Mouse (Mus musculus) olfactory bulb, adult 2 months (tissue): ENCODE measurements around the gene Rtn2. TPM values are rescaled to one million over a fixed set of nuclear protein-coding genes. Genes with fewer than 3 reads are reported as not detected.

ENCODE experiments used
- H3K27ac ChIP-seq: fragments of 200-500 bp; 2 replicates; pipeline ENCODE4 v1.5.1; 2012; ENCODE audit warnings: low read depth, low read length; ENCODE audit not compliant: insufficient read depth
- H3K4me1 ChIP-seq: fragments of 200-500 bp; 2 replicates; pipeline ENCODE4 v1.6.1; 2012; ENCODE audit warnings: low read length; ENCODE audit not compliant: control insufficient read depth, insufficient read depth
- H3K4me3 ChIP-seq: fragments of 200-500 bp; 2 replicates; pipeline ENCODE4 v1.5.1; 2012; ENCODE audit warnings: mild to moderate bottlenecking, low read depth, low read length, moderate library complexity; ENCODE audit not compliant: insufficient read depth
- CTCF ChIP-seq: fragments of 200-500 bp; IDR thresholded peaks from 2 replicates; pipeline ENCODE4 v1.5.1; 2012; ENCODE audit warnings: low read depth, mild to moderate bottlenecking, low read length, moderate library complexity; ENCODE audit not compliant: insufficient read depth
- POLR2A ChIP-seq: fragments of 200-500 bp; IDR thresholded peaks from 2 replicates; pipeline ENCODE4 v1.6.1; 2012; ENCODE audit warnings: mild to moderate bottlenecking, low read depth, low read length, moderate library complexity; ENCODE audit not compliant: insufficient read depth
- WGBS: fragments of 180-500 bp; shearing (Covaris S2); methylation state at CpG from one replicate; pipeline ENCODE4 v1.1.7; 2018; 5-methylcytosine and 5-hydroxymethylcytosine counted together
- polyA plus RNA-seq: library from polyadenylated mRNA; stranded (reverse); fragments of >200 nt; gene quantifications from 2 replicates; pipeline ENCODE4 v1.2.4, GENCODE M21; 2012; ENCODE audit warnings: low replicate concordance; ENCODE audit not compliant: missing spikeins, insufficient read depth, insufficient read length

Rtn2 gene
- polyA plus RNA-seq, 1 experiment: not detected

- Histone ChIP-seq H3K27ac (0 out of 2 replicates have a peak overlapping the region, but pooled peaks have one; percentile 4), H3K4me1 (peaks cover 16% of the 10 kb centered on the region), H3K4me3 (peak overlapping the region; percentile 20)
- WGBS: 9% methylated on average over 20 of the region's 20 CpGs
- TF ChIP-seq POLR2A: no peak
- TF ChIP-seq CTCF: no peak
Measured at GRCm38 (mm10) chr7:19290969-19291596, 8.7 kb downstream of the Rtn2 start.

GRCm38 (mm10) chr7:19295503-19296185 is 13.2 kb downstream of the Rtn2 start:
- peak overlapping the region; percentile 32 for H3K4me3 ChIP-seq
- WGBS: 14% methylated on average over 21 of the region's 22 CpGs
- H3K27ac ChIP-seq: no peak overlapping the region
- peaks cover 12% of the 10 kb centered on the region for H3K4me1 ChIP-seq
- peak; percentile 94 for TF ChIP-seq CTCF
- no peak for TF ChIP-seq POLR2A

GRCm38 (mm10) chr7:19297034-19297433 is 14.6 kb downstream of the Rtn2 start:
- WGBS: 89% methylated on average over 6 of the region's 6 CpGs
- TF ChIP-seq CTCF (no peak), POLR2A (no peak)
- no peak overlapping the region for H3K4me3 ChIP-seq

GRCm38 (mm10) chr7:19297794-19298193 is 15.4 kb downstream of the Rtn2 start:
- no peak overlapping the region for H3K4me3 ChIP-seq
- TF ChIP-seq CTCF: no peak
- TF ChIP-seq POLR2A: no peak
- WGBS: 86% methylated on average over 5 of the region's 5 CpGs
- H3K27ac ChIP-seq: no peak overlapping the region
- H3K4me1 ChIP-seq: peaks cover 9% of the 10 kb centered on the region

More at GRCm38 (mm10) chr7:19297034-19297433, 14.6 kb downstream of the Rtn2 start:
- Histone ChIP-seq H3K4me1 (peaks cover 8% of the 10 kb centered on the region), H3K27ac (no peak overlapping the region)

GRCm38 (mm10) chr7:19299194-19299593 is 16.8 kb downstream of the Rtn2 start:
- peaks cover 16% of the 10 kb centered on the region for H3K4me1 ChIP-seq
- WGBS: 20% methylated on average over 3 of the region's 3 CpGs
- H3K27ac ChIP-seq: no peak overlapping the region
- no peak for TF ChIP-seq POLR2A
- TF ChIP-seq CTCF: no peak
- no peak overlapping the region for H3K4me3 ChIP-seq

- WGBS: under 1% methylated on average over 29 of the region's 29 CpGs
- TF ChIP-seq CTCF: peak; percentile 99
- no peak for TF ChIP-seq POLR2A
- Histone ChIP-seq H3K4me3 (peak overlapping the region; percentile 44), H3K27ac (no peak overlapping the region), H3K4me1 (peaks cover 25% of the 10 kb centered on the region)
Measured at GRCm38 (mm10) chr7:19300501-19301421, 18.3 kb downstream of the Rtn2 start.

- no peak overlapping the region for H3K27ac ChIP-seq
Measured at GRCm38 (mm10) chr7:19301461-19302263, 19.2 kb downstream of the Rtn2 start.

More at GRCm38 (mm10) chr7:19301461-19302263, 19.2 kb downstream of the Rtn2 start:
- Histone ChIP-seq H3K4me3 (peak overlapping the region; percentile 9), H3K4me1 (peaks cover 25% of the 10 kb centered on the region)
- TF ChIP-seq CTCF: no peak
- TF ChIP-seq POLR2A: no peak
- whole genome bisulfite sequencing: 7% methylated on average over 16 of the region's 16 CpGs
